Mouse (Mus musculus) regulatory T cell (primary cell): ENCODE measurements around the gene Ggcx.
"Not testable (repeated sequence)": the region's sequence is repeated elsewhere in the genome, so short reads cannot be mapped to it uniquely, and the experiment has no call there.

ENCODE experiments used
- in situ Hi-C: fragments of 300-600 bp; cut with MboI, MseI; formaldehyde crosslinking; loops from one replicate; pipeline ENCODE4 v1.15.1; 2025; ENCODE audit warnings: high pct_unique_total_duplicates

Gene Ggcx

GRCm38 (mm10) chr6:72458921-72459320, 44.8 kb downstream of the Ggcx start:
- in situ Hi-C loops, result no loop called here

DNA sequence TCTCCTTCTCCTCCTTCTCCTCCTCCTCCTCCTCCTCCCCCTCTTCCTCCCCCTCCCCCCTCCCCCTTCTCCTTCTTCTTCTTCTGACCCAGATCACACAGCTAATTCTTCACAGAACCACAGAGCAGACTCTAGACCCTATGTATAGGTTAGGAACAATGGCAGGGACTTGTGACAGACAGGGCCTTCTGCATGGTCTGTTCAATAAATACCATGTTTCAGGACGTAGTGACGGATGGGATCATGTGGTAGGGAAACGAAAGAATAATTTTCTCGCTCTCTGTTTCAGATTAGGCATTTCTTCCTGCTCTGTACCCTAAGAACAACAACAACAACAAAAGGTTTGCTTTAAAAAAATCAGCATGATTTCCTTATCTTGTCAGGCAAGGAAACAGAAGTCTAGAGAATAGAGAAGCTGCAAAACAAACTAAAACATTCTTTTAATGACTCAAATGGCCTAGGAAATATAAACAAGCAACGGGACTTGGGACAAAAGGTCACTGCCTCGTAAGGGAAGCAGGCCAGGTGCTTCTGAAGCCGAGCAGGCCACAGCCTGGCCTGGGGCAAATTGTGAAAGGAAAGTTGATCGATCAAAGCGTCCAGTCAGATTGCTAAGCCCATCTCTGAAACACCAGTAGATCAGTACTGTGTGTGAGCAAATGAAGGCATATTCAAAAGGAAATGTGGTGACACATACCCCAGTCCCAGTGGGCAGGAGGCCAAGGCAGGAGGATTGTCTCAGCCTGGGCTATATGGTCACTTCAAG, 46.1 kb downstream of the Ggcx start:
- in situ Hi-C loops, result no loop called here

- in situ Hi-C loops, result not testable (repeated sequence)
Measured at GRCm38 (mm10) chr6:72462550-72463257, 48.6 kb downstream of the Ggcx start.

DNA sequence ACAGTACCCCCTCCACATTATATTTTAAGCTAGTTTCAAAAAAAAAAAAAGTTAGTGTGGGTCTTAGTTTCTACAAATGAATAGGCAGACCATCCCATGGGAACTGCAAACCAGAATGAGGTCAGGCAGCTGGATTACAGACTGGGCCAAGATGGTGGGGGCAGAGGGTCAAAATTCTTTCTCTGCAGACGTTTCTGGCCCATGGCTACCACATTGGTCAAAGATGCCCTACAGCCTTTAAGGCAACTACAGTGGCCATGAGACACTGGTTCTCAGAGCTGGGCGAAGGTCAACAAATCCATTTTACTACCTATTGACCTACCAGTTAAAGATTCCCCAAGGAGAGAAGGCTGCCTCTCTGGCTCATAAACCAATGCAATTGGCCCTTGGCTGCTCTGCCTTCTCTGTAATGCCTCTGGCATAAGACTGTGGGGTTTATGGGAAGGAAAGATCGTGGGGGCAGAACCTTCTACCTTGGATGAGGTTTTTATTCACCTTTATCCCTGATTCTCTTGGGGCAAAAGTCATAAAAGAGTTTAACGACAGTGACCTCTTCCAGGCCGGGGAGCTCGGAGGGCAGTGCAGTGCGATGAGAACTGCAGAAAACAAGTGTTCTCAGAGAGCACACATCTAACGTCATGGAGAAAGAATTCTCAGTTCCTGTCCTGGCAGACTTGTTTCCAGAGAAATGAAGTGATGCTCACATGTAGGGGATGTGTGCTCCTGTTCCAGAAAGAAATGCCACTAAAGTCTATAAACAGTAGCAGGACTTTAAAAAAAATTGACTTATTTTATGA, 51.5 kb downstream of the Ggcx start:
- in situ Hi-C loops, result no loop called here

GRCm38 (mm10) chr6:72466171-72466570, 52.1 kb downstream of the Ggcx start:
- in situ Hi-C loops, result no loop called here

DNA sequence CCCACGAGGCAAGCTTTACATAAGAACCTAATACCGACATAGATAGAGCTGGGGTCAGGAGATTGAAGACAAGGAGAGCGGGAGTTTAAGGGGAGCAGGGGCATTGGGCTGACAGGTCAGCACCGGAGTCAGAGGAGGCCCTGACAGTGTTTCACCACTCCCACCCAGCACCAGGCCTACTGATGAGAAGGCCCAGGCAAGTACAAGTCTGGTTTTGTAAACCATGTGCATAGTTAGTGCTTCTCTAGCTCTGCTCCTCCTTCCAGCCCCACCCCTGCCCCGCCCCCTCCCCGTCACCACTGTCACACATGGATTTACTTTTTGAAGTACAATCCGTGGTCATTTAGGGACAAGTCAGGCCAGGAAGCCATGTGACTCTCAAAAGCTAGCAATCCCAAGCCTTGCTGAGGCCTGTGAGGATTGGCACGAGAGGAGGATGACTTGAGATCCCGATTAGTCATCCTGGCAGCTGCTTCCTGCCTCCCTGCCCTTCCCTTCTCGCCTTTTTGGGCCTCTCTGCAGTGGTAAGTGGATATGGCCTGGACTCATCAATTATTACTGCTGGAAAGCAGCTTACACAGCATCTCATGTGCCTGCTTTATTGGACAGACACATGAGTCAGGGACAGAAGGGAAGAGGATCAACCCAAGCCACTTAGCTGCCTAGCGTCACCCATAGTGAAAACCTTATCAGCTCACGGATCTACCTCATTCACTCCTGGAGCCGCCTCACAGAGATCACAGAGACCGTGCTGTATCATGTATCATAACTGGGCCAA, 59.3 kb downstream of the Ggcx start:
- in situ Hi-C loops, result no loop called here

- in situ Hi-C loops, result no loop called here
Measured at GRCm38 (mm10) chr6:72475221-72475985, 61.3 kb downstream of the Ggcx start.

DNA sequence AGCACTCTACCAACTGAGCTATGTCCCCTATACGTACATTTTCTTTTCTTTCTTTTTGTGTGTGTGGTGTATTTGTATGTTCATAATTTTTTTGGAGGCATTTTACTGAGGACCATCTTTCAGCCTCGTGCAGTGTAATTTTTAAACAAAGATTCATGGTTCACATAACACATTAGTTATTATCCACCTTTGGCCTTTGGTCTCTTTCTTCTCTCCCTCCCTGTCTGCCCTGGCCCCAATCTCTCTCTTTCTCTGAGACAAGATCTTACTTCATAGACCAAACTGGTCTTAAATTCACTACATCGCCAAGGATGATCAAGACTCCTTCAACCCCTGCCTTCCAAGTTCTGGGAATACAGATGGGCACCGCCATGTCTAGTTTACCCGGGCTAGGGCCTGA, 62.7 kb downstream of the Ggcx start:
- in situ Hi-C loops, result no loop called here

- in situ Hi-C loops, result no loop called here
Measured at GRCm38 (mm10) chr6:72477621-72478020, 63.5 kb downstream of the Ggcx start.

- in situ Hi-C loops, result not testable (repeated sequence)
Measured at GRCm38 (mm10) chr6:72478691-72479090, 64.6 kb downstream of the Ggcx start.

DNA sequence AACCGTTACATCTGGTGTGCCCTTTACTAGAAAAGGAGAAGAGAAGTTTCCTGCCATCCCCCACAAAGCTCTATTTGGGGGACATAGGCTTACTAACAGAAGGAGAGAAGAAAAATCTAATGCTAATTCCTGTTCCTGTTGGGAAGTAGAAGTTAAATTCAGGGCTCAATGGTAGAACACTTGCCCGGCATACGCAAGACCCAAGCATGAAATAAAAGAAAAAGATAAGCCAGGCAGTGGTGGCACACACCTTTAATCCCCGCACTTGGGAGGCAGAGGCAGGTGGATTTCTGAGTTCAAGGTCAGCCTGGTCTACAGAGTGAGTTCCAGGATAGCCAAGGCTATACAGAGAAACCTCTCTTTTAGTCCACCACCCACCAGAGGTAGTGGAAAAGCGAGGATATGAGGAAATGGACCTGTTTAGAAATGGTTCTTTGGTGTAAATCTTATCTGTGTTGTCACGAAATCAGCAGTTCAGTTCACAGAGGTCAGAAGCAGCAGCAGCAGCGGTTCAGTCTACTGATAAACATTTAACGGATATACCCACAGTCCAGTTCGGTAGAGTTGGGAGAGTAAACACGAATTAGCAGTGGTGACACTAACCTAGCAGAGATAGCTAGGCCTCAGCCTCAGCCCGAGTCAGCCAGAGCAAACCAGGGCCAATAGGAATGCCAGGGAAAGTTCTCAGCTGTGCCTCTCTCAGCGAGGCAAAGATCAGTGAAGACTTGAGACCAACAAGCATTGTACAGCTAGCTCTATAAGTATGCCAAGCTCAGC, 65.7 kb downstream of the Ggcx start:
- in situ Hi-C loops, result no loop called here

GRCm38 (mm10) chr6:72480422-72480702, 66.3 kb downstream of the Ggcx start:
- in situ Hi-C loops, result no loop called here
